Mouse (Mus musculus) bone marrow, adult 2 months (tissue): Measurements from ENCODE around the gene Ttll1. TPM values are rescaled to one million over a fixed set of nuclear protein-coding genes. Genes with fewer than 3 reads are reported as not detected.

ENCODE experiments used
- H3K27ac ChIP-seq: fragments of 200-500 bp; 2 replicates; pipeline ENCODE4 v1.5.1; 2012; ENCODE audit warnings: low read depth, mild to moderate bottlenecking, control low read depth, inconsistent platforms, low read length; ENCODE audit not compliant: control insufficient read depth, poor library complexity, insufficient read depth
- H3K4me1 ChIP-seq: fragments of 200-500 bp; 2 replicates; pipeline ENCODE4 v1.6.1; 2011; ENCODE audit warnings: low read length; ENCODE audit not compliant: control insufficient read depth, insufficient read depth
- H3K4me3 ChIP-seq: fragments of 200-500 bp; replicated peaks from 2 replicates; pipeline ENCODE3; 2011; ENCODE audit warnings: mild to moderate bottlenecking, low read depth, low read length, control low read depth; ENCODE audit not compliant: control insufficient read depth
- CTCF ChIP-seq: fragments of 200-500 bp; IDR thresholded peaks from 2 replicates; pipeline ENCODE4 v1.5.1; 2011; ENCODE audit warnings: low read length, control low read depth; ENCODE audit not compliant: control insufficient read depth, insufficient read depth
- POLR2A ChIP-seq: fragments of 200-500 bp; IDR thresholded peaks from 2 replicates; pipeline ENCODE4 v1.6.1; 2011; ENCODE audit warnings: low read depth, mild to moderate bottlenecking, control low read depth, low read length, borderline replicate concordance; ENCODE audit not compliant: control insufficient read depth
- WGBS: fragments of 180-500 bp; shearing (Covaris S2); methylation state at CpG from one replicate; pipeline ENCODE4 v1.1.7; 2018; 5-methylcytosine and 5-hydroxymethylcytosine counted together
- polyA plus RNA-seq: library from polyadenylated mRNA; stranded (reverse); fragments of >200 nt; gene quantifications from 2 replicates; pipeline ENCODE4 v1.2.4, GENCODE M21; 2011; ENCODE audit warnings: low replicate concordance; ENCODE audit not compliant: missing spikeins, insufficient read depth, insufficient read length

Ttll1 gene
- polyA plus RNA-seq, 1 experiment: 5.1 TPM

- TF ChIP-seq POLR2A: no peak
- no peak for TF ChIP-seq CTCF
- peaks cover 1% of the 10 kb centered on the region for H3K4me1 ChIP-seq
- H3K4me3 ChIP-seq: no peak overlapping the region
- no peak overlapping the region for H3K27ac ChIP-seq
- WGBS: 80% methylated on average over 4 of the region's 4 CpGs
Measured at GRCm38 (mm10) chr15:83528892-83529291, 18.2 kb upstream of the Ttll1 start.

- TF ChIP-seq CTCF (no peak), POLR2A (no peak)
- 70% methylated on average over 2 of the region's 2 CpGs for WGBS
Measured at GRCm38 (mm10) chr15:83527747-83528146, 17.1 kb upstream of the Ttll1 start.

GRCm38 (mm10) chr15:83527092-83527437, 16.4 kb upstream of the Ttll1 start:
- 5% methylated on average over 26 of the region's 26 CpGs for WGBS
- H3K4me1 ChIP-seq: peaks cover 1% of the 10 kb centered on the region
- TF ChIP-seq POLR2A (no peak; the same call in 1 of the 2 replicates), CTCF (no peak)
- peak overlapping the region; percentile 80 for H3K4me3 ChIP-seq
- H3K27ac ChIP-seq: 0 out of 2 replicates have a peak overlapping the region, but pooled peaks have one; percentile 17

More at GRCm38 (mm10) chr15:83527747-83528146, 17.1 kb upstream of the Ttll1 start:
- H3K27ac ChIP-seq: no peak overlapping the region
- H3K4me1 ChIP-seq: peaks cover 1% of the 10 kb centered on the region
- H3K4me3 ChIP-seq: no peak overlapping the region

GRCm38 (mm10) chr15:83526424-83527091, 15.9 kb upstream of the Ttll1 start, which contains the start of gene Bik:
Bik (plus strand) TSS chr15:83526862.
- Histone ChIP-seq H3K4me1 (peaks cover 1% of the 10 kb centered on the region), H3K4me3 (peak within 1 kb of the TSS; percentile 80), H3K27ac (peak within 1 kb of the TSS; percentile 17; the same call in 1 of the 2 replicates)
- TF ChIP-seq POLR2A (no peak; the same call in 1 of the 2 replicates), CTCF (no peak)
- under 1% methylated on average over 45 of the region's 45 CpGs for WGBS

- Histone ChIP-seq H3K27ac (no peak overlapping the region), H3K4me1 (peaks cover 1% of the 10 kb centered on the region), H3K4me3 (no peak overlapping the region)
- TF ChIP-seq POLR2A: no peak
- no peak for TF ChIP-seq CTCF
- WGBS: 87% methylated on average over 3 of the region's 3 CpGs
Measured at GRCm38 (mm10) chr15:83524333-83524729, 13.6 kb upstream of the Ttll1 start.

GRCm38 (mm10) chr15:83523638-83524332, 13.1 kb upstream of the Ttll1 start:
- Histone ChIP-seq H3K4me1 (peaks cover 1% of the 10 kb centered on the region), H3K27ac (no peak overlapping the region), H3K4me3 (no peak overlapping the region)
- 64% methylated on average over 14 of the region's 14 CpGs for WGBS
- TF ChIP-seq CTCF (no peak), POLR2A (no peak)

GRCm38 (mm10) chr15:83523196-83523595, 12.5 kb upstream of the Ttll1 start:
- H3K4me1 ChIP-seq: peaks cover 1% of the 10 kb centered on the region
- 51% methylated on average over 7 of the region's 7 CpGs for WGBS
- TF ChIP-seq POLR2A (no peak), CTCF (no peak)
- H3K27ac ChIP-seq: no peak overlapping the region
- no peak overlapping the region for H3K4me3 ChIP-seq

GRCm38 (mm10) chr15:83520861-83521382, 10.2 kb upstream of the Ttll1 start:
- TF ChIP-seq POLR2A: no peak
- WGBS: 64% methylated on average over 6 of the region's 6 CpGs
- H3K4me1 ChIP-seq: no peaks in the 10 kb centered on the region

More at GRCm38 (mm10) chr15:83520861-83521382, 10.2 kb upstream of the Ttll1 start:
- H3K4me3 ChIP-seq: no peak overlapping the region
- no peak overlapping the region for H3K27ac ChIP-seq
